Mouse (Mus musculus): Measurements from ENCODE around the gene Mymx.
A peak's percentile ranks its signal among the peaks of the same experiment; 100 is the strongest.

Gene Mymx

DNA sequence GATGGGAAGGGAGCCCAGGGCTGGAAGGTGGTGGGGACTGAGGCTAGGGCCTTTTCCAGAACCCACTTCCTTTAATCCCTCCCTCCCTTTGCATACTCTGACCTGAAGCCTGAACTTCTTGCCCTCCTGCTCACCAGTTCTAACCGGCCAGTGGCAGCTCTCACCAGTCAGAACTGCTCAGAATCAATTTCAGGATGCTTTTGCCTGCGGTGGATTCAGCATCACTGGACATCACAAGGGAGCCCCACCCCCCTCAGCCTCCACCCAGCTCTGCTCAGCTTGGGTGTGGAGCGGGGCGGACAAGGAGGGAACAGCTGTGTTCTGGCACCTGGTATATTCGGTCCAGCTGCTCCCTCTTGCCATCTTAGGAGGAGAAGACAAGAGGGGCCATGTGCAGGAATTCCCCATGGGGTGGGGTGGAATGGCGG lies at the start of gene Mymx:
Gene Mymx, minus strand, starts transcription at position 226 of the 428 bp plus-strand sequence.
- TF ChIP-seq GATA4 (IDR thresholded peaks at IDR 0.05; ENCODE audit: insufficient replicate concordance, low read length) = no peak

DNA sequence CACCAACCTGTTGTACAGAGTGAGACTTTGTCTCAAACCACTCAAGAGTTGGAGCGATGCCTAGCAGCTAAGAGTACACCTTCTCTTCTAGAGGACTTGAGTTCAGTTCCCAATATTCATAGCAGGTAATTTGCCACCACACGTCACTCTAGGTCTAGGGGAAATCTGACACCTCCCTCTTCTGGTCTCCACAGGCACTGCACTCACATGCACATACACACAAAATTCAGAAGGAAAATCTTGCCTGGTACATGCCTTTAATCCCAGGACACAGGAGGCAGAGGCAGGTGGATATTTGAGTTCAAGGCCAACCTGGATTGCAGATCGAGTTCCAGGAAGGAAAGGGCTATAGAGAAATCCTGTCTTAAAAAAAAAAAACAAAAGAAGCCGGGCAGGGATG lies 42.3 kb upstream of the Mymx start:
- no peak for TF ChIP-seq GATA4 (IDR thresholded peaks at IDR 0.05; ENCODE audit: insufficient replicate concordance, low read length)

DNA sequence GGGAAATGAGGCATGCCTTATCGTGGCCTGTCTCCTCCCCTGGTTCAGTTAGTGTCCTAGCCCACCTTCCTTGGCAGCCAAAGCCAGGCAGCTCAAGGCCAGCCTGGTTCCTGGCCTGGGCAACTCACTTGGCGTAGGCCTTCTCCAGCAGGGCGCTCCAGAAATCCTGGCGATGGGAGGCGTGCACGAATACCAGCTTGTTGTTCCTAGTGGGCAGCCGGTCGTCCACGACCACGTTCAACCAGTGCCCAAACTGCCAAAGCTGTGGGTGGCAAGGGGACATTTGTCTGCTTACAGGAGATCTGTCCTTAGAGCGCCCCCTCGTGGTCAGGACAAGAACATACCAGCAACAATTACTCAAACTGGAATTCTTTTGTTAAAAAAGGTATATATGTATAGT lies 40.8 kb upstream of the Mymx start:
- TF ChIP-seq GATA4 (IDR thresholded peaks at IDR 0.05; ENCODE audit: insufficient replicate concordance, low read length) = no peak

DNA sequence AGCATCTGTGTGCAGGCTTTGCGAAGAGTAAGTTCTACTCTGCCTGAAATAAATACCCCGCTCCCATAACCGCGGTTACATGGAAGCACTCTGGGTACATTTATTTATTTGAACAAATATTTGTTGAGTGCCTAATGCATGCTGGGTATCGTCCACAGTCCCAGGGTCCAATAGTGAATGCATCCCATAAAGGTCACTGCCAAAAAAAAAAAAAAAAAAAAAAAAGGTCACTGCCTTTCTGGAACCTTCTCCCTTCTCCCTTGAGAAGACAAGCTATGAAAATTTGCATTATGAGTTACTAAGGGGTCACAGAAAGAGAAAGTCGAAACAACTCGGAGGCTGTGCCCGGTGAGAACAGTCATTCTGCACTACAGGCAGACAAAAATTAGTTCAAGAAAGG lies 40.1 kb upstream of the Mymx start:
- TF ChIP-seq GATA4 (IDR thresholded peaks at IDR 0.05; ENCODE audit: insufficient replicate concordance, low read length) = no peak

DNA sequence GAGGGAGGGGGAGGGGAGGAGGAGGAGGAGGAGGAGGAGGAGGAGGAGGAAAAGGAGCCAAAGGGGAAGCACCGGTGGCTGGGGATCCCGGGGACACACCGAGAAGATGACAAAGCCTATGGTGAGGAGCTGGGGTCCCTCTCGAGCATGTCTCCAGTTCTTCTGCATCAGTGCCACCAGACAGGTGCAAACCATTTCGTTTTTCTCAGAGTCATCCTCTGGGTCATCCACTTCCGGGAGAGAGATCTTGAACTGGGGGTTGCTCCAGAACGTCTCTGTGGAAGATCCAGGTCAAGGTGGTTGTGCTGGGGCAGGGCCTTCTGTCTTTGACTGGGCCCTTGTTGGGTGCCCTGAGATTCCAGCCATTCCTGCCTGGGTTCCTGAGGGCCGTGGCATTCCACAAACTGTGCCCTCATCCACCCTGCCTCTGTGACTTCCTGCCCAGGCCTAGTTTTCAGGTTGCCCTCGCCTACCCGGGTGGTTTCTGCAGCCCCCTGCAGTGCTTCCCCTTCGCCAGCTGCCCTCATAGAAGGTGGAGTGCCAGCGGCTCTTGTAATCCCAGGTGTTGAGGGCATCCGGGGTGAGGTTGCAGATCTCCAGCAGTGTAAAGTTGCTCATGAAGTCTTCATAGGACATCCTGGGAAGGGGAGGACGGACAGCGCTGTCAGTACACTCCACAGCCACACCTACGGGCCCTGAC lies 36.8 kb upstream of the Mymx start:
- TF ChIP-seq GATA4 (IDR thresholded peaks at IDR 0.05; ENCODE audit: insufficient replicate concordance, low read length) = no peak

DNA sequence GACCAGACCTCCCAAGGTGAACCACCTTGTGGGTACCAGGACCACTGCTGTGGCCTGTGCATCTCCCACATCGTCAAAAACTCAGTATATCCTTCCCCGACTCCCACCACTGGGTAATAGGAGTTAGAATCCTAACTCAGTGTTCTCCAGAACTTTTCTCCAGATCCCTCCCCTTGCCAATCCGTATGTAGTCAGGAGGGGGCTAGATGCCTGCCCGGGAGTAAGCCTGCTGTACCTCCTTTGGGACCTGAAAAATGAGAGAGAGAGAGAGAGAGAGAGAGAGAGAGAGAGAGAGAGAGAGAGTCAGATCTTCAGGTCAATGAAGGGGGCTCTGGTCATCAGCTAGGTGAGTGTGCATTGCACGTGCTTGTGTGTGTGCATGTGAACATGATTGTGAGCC lies 32.1 kb upstream of the Mymx start:
- no peak for TF ChIP-seq GATA4 (IDR thresholded peaks at IDR 0.05; ENCODE audit: insufficient replicate concordance, low read length)

DNA sequence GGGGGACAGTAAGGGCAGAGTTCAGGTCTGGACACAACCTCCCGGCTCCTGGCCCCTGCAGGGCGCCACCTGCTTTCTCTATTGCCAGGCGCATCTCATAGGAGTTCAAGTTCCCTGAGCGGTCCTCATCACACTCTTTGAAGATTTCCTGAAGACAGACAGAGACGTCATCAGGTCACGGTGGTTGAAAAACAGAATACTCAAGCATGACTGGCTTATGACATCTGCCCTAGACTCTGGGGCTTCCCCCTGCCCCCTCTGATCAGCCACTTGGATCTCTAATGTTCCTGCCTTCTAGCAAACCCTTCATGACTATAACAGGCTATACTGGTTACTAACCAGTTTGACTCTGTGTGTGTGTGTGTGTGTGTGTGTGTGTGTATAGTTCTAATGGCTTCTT lies 30.0 kb upstream of the Mymx start:
- no peak for TF ChIP-seq GATA4 (IDR thresholded peaks at IDR 0.05; ENCODE audit: insufficient replicate concordance, low read length)

DNA sequence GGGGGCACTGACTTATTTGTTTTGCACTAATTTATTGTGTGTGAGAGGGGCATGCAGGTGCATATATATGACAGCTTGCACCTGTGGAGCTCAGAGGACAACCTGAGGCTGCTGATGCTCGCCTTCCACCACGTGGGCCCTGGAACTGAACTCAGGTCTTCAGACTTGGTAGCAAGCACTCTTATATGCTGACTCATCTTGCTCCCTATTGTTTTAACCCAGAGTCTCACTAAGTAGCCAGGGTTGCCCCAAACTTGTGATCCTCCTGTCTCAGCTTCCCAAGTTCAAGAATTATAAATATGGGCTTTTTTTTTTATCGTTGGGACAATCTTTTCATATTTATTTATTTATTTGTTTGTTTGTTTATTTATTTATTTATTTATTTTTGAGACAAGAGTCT lies 29.1 kb upstream of the Mymx start:
- TF ChIP-seq GATA4 (IDR thresholded peaks at IDR 0.05; ENCODE audit: insufficient replicate concordance, low read length) = no peak

DNA sequence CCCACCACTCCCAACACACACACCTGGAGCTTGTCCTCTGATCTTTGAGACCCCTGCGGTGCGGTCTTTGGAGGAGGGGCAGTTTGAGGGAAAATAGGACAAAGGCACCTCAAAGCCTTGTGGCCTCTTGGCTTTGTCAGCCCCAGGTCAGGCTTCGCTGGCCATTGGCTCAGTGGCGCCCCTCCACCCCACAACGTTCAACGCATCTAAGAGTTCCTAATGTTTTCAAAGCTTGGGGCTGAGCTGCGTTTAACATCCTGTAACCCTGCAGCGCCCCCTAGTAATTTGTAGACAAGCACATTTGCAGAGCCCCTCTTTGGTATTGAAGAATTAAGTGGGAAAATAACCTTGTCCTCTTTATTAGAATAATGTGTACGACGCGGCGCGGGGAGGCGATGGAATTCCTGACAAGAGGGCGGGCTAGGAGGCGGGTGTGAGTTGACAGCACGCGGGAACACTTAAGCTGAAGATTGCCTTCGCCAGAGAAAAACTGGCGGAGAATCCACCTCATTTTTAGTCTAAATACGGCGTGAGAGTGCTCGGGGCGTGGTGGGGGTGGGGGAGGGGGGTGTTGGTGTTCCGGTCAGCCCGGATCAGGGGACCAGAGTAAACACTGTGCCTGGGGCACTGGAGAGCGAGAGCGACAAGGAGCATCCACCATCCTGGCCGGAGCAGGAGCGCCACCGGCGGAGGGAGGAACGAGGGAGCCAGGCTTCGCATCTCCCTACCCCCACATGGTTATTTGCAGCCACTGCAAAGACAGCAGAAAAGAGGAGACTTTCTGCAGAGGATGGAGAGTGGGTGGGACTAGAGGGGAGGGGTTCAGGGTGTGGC lies 28.2 kb upstream of the Mymx start:
- TF ChIP-seq GATA4 (IDR thresholded peaks at IDR 0.05; ENCODE audit: insufficient replicate concordance, low read length) = no peak

DNA sequence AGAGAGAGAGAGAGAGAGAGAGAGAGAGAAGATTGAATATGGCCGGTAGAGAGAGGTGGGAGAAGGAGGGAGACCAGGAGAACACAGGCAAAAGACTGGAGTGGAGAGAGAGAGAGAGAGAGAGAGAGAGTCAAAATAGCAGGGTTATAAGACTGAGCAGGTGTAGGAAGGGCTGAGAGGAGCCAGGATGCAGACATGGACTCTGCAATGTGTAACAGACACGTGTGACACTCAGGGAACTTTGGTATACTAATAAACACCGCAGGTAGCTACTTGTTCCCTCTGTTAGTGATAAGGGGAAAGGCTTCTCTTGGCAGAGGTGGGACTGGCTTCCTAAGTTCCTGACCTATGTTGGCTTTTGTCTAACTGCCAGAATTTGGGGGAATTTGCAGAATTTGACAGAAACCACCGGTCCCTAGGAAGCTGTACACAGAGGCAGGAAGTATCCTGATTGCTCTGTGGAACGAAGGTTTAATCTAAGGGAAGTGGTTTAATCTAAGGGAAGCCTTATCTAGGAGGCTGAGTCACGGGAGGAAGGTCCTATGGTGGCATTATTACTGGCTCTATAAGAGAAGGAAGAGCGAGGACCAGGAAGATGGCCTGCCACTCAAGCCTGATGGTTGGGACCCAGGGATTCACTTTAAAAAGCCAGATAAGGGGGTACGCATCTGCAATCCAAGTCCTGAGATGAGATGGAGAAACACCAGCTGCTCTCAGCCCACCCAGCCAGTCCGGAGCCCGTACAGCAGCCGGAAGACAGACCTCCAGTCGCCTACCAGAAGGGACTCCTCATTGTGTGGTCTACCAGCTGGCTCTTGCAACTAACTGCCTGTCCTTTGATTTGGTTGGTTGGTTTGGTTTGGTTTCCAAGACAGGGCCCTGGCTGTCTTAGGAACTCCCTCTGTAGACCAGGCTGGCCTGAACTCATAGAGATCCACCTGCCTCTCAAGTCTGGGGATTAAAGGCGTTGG lies 27.3 kb upstream of the Mymx start:
- TF ChIP-seq GATA4 (IDR thresholded peaks at IDR 0.05; ENCODE audit: insufficient replicate concordance, low read length) = peak; percentile 96

DNA sequence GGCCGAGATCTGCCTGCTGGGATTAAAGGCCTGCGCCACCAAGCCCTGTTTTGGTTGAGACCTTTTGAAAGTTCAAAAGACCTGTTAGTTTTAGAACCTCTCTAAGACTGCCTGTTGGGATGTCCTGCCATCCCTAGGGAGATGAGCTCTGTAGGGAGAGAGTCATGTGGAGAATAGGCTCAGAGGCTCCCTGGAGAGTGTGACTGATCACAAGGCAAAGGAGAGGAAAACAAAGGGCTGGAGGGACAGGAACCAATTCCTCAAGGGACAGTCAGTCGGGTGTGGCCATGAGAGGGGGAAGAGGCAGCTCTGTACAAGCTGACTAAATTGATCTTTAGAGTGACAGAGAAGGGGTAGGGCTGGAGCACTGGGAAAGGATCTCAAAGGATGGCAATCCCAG lies 26.3 kb upstream of the Mymx start:
- no peak for TF ChIP-seq GATA4 (IDR thresholded peaks at IDR 0.05; ENCODE audit: insufficient replicate concordance, low read length)

DNA sequence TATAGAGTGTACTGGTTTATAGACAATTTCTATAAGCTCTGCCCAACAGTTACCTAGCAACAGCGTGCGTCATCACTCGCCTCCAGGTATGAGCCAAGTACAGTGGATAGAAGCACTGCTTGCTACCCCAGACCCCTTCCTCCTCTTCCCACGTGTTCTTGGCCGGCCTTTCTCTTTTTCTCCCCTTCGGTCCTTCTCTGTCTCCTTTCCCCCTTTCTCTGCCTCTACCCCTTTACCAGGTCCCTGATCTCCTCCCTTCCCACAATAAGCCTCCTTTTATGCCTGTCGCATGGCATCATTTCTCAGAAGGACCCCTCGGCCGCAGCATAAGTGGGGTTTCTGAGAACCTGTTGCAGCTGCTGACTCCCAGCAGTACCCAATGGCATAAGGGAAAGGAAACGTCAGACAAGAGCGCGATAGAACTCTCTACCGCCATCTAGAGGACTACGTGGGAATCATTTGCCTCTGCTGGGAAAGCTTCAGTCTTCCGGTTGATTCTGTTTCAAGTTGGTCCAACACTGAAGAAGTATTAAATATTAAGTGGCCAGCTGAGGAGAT lies 24.8 kb upstream of the Mymx start:
- TF ChIP-seq GATA4 (IDR thresholded peaks at IDR 0.05; ENCODE audit: insufficient replicate concordance, low read length) = no peak

DNA sequence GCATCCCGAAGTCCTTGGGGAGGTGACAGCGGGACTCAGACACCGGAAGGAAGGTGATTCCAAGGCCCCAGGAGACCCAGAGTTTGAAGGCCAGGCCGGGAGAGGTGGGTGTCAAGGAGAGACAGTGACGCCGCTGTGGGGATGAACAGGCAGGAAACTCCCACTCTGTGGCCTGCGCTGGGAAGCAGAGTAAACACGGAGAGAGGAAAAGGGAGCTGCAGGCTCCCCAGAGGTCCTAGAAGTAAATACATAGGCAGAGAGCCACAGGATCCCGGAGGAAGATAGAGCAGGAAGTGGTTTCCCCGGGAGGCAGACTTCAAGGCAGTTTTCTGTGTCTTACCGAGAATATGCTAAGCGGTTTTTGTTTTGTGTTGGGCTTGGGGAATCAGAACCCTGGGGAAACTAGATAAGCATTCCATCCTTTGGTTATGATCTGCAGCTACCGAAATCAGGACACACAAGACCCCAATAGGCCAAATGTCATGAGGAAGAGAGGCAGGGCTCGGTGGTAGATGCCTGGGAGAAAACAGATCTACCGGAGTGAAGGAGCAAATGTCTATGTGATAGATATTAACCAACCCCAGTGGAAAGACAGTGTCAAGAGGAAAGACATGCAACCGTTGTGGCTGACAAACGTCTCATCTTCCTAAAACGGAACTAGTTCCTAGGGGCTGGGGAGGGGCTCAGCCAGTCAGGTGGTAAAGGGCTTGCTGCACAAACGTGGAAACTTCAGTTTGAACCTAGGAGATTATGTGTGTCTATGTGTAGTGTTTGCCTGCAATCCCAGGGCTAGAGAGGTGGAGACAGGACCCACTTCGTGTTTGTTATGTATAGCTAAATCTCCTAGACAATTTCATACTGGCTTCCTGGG lies 17.7 kb upstream of the Mymx start:
- TF ChIP-seq GATA4 (IDR thresholded peaks at IDR 0.05; ENCODE audit: insufficient replicate concordance, low read length) = no peak

DNA sequence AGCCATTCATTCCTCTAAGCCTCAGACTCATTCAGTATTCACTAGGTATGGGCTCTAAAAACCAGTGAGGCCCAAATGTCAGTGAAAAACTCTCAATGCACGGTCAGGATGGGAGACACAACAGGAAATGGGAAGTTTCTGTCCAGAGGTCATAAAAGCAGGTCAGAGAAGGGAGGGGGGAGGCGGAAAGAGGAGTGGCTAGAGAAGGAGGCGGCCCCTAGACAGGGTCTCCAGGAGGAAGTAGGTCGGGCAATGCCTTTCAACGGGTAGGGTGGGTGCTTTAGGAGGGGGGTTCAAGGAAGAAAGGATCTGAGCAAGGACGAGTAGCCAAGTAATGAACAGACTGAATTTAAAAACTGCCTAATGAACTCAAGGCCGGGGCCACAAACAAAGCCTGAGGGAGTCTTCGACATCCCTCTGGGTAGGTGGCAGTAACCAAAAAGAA lies 17.1 kb upstream of the Mymx start:
- TF ChIP-seq GATA4 (IDR thresholded peaks at IDR 0.05; ENCODE audit: insufficient replicate concordance, low read length) = no peak

Data from liver, adult (tissue).